Mouse (Mus musculus): ENCODE data around the gene Inha. TPM values are rescaled to one million over a fixed set of nuclear protein-coding genes. Genes with fewer than 3 reads are reported as not detected.
A peak's percentile ranks its signal among the peaks of the same experiment; 100 is the strongest.

The Inha gene
- polyA plus RNA-seq, 1 experiment, result 23.9 TPM

- DNase-seq (ENCODE audit: low spot score), result no peak
Observed at GRCm38 (mm10) chr1:75490785-75491551, 15.9 kb upstream of the Inha start.

DNA sequence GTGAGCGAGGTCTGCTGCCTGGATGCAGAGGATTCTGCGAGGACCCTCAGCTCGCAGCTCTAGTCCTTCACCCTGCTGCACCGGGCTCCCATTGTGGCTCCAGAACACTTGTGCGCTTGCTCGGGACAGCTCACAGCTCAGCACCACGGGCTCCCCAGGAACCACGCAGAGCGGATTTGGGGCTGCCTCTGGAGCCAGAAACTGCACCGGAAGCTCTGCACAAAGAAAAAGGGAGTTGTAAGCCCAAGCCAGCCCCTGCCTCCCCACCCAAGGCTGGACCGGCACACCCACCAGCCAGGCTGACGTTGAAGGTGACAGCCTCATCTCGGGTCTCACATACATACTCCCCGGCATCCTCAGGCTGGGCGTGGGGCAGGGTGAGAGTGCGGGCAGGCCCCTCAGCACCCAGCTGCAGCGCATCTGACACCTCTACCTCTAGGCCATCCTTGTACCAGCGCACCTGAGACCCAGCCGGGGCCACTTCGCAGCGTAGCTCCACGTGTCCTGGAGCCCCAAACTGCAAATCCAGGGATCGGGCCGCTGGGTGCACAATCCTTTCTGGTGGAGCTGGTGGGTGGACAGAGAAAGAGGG, 14.2 kb upstream of the Inha start:
- DNase-seq (ENCODE audit: low spot score), result no peak

DNA sequence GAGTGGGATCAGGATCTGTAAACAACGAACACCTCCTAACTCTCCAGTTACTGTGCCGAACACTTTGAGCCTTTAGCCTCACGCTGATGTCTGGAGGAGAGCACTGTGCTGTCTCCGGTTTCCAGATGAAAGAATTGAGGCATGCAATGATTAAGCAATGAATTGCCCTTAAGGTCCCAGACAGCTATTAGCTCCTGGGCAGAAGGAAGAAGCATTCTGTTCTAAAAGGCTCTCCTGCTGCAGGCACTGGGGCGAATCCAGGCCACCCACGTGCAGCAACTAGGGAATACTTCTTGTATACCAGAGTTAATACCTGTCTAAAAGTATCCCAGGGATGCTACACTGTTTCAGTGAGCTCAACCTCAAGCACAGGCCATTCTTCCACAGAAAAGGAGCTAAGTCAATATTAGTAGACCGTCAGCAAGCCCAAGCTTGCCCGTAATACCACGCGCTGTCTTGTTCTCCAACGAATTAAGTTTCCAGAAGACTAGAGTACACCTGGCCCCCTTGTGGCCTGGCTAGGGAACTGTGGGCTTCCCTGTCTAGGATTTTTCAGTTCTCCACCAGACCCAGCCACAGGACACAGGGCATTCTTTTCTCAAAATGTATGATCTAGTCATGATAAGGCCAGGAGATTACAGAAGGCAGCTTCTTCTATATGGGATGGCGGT, 11.9 kb upstream of the Inha start:
- DNase-seq (ENCODE audit: low spot score), result no peak

DNA sequence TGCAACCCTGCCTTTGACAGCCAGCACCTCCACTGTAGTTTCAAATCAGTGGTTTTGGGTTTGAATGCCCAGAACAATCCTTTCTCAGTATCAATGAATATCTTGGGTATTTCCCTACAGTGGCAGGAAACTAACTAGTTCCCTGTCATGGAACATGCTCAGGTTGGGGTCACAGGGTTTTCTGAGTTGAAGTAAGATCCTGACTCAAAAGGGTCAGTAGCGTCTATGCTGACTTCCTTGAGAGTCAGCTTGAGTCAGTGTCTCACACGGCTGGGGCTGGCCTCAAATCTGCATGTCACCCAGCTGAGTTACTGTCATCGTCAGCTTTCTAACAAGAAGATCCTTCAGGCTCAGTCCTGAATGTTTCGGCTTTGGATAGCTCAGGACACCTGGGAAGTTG, 8.0 kb upstream of the Inha start:
- no peak for DNase-seq (ENCODE audit: low spot score)

DNA sequence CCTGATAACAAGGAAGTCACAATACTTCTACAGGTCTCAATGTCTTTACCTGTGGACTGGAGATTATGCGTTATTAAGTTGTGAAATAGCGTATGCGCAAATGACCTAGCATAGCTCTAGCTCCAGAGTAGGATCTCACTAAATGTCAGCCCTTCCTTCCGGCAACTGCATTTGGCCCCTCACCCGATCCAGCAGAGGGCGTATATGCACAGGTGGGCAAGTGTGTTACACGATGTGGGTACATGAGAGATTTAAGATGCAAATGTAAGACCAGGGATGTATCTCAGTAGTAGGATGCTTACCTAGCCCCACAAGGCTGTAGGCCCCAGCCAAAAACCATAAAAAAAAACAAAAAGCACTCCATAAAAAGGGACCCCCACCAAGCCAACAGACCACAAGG, 7.4 kb upstream of the Inha start:
- DNase-seq (ENCODE audit: low spot score), result no peak

DNA sequence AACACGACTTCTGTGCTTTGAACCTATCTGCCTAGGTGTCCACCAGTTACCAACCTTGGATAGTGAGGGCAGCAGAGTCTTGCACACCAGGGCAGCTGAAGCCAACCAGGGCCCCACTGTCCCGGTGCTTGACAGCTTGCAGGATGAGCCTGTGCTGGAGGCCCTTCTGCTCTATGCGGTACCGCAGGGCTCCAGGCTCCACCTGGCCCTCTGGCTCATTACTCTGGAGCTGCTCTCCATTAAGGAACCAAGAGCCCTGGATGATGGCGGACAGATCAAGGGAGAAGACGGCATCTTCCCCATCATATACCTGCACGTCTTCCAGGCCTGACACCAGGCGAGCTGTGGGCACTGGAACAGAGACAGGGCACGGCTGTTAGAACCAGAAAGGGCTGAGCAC, 5.0 kb upstream of the Inha start:
- no peak for DNase-seq (ENCODE audit: low spot score)

DNA sequence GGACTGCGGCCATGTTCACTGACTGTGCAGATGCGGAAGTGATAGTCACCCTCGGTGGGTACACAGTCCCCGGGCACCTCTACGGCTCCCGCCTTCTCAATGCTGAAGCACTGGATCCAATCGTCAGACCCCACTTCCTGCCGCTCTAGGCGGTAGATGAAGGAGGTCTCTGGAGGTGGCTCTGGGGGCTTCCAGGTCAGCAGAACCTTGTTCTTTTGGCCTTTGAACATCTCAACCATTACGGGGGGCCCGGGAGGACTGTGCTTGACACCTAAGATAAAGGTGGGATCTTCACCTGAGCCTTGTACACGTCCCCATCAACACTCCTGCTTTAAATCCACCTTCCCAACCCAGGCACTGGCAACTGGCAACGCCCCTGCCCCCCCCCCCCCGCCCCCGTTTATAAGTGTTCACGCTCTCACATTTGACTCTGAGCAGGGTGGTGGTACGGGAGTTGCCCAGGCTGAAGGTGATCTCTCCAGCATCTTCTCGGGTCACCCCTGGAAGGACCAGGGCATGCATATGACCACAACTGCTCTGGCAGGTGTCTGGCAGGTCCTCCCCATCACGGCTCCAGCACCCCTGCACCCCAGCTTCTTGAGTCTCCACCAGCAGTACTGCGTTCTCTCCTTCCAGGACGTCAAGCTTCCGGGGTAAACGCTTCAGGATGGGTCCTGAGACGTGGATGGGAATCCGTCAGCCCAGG, 3.8 kb upstream of the Inha start:
- no peak for DNase-seq (ENCODE audit: low spot score)

GRCm38 (mm10) chr1:75503651-75503980, 3.3 kb upstream of the Inha start:
- DNase-seq (ENCODE audit: low spot score), result no peak

GRCm38 (mm10) chr1:75504256-75505045, 2.4 kb upstream of the Inha start:
- no peak for DNase-seq (ENCODE audit: low spot score)

DNA sequence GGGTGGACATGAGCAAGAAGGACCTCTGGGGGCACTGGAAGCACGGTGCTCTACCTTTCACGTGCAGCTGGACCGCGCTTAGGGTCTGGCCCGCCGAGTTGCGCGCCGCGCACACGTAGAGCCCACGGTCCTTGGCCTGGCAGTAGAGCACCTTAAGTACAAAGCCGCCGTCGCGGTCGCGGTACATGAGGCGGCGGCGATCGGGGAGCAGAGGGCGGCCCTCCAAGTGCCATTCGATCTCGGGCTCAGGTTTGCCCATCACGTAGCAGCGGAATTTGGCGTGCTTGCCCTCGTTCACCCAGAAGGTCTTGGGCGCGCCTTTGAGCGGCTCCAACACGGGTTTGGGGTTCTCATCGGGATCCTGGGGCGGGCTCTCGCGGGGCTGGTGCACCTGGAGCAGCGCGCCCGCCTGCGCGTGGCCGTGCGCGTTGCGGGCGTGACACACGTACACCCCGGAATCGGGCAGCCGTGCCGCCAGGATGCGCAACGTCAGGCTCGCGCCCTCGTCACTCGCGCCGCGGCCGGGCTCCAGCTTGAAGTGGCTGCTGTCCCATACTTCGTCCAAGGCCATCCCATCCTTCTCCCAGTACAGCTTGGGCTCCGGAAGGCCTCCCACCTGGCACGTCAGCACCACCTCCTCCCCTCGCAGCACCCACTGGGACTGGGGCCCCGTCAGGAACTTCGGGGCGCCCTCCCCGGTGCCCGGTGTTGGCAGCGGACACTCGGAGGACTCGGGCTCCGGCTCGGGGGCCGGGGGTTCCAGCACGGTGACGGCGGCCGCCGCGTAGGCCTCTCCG, 1.5 kb upstream of the Inha start:
- peak; percentile 53 for DNase-seq (ENCODE audit: low spot score)

DNA sequence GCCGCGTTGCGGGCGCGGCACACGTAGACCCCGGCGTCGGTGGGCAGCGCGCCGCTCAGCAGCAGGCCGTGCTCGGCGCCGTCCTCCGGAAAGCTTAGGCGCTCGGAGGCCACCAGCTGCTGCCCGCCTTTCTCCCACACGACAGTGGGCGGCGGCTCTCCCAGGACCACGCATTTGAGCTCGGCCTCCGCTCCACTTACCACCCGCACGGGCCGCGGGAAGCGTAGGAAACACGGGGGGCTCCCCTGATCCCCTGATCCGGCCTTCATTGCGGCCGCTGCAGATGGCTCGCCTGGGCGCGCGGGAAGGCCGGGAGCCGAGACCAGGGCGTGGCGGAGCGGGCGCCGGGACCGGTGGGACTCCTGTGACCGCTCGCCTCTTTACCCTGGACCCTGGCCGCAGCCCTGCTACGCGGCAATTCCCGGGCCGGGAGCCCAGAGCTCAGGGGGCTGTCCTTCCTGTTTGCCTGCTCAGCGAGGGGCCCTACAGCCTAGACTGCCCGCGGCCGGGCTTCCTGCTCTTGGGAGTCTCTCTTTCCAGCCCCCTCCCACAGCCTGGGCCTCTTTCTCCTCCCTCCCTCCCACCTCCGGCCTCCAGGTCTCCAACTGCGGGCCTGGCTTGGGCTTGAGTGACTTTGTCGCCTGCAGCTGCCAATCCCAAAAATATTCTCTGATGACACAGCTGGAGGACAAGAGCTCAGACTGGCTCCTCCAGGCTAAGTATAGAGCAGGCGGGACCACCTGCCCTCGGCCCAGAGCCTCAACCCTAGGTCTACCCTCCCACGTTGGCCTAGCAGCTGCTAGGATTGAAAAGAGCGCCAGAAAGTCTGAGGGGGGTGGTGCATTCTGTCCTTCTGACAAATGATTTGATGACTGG, 683 bp upstream of the Inha start, which contains the start of gene Obsl1:
Gene Obsl1, minus strand, starts transcription at position 497 of the 876 bp plus-strand sequence.
- no peak for DNase-seq (ENCODE audit: low spot score)

DNA sequence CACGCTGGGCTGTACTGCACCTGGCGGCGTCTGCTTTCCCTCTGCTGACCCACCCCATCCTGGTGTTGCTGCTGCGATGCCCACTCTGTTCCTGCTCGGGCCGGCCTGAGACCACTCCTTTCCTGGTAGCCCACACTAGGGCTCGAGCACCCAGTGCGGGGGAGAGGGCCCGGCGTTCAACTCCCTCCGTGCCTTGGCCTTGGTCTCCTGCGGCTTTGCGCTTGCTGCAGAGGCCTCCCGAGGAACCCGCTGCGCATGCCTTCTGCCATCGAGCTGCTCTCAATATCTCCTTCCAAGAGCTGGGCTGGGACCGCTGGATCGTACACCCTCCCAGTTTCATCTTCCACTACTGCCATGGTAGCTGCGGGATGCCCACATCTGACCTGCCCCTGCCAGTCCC, 2.7 kb downstream of the Inha start:
- no peak for DNase-seq (ENCODE audit: low spot score)

DNA sequence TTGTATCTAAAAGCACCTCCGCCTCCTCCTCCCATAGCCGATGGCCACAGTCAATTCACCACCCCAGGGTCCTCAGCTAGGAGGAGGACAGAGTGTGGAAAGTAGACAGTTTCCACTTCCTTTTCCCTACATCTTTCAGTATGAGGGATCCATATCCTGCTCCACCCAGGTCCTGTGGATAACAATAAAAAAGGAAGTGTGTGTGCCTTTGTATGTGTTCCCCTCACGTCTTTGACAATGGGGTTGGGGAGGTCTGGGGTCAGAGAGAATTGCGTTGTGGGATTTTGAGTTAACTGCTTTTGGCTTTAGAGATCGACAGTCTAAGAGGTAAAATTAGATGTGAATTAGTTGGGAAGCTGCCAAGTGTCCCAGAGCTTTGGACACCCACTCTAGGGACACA, 3.3 kb downstream of the Inha start:
- DNase-seq (ENCODE audit: low spot score), result no peak

DNA sequence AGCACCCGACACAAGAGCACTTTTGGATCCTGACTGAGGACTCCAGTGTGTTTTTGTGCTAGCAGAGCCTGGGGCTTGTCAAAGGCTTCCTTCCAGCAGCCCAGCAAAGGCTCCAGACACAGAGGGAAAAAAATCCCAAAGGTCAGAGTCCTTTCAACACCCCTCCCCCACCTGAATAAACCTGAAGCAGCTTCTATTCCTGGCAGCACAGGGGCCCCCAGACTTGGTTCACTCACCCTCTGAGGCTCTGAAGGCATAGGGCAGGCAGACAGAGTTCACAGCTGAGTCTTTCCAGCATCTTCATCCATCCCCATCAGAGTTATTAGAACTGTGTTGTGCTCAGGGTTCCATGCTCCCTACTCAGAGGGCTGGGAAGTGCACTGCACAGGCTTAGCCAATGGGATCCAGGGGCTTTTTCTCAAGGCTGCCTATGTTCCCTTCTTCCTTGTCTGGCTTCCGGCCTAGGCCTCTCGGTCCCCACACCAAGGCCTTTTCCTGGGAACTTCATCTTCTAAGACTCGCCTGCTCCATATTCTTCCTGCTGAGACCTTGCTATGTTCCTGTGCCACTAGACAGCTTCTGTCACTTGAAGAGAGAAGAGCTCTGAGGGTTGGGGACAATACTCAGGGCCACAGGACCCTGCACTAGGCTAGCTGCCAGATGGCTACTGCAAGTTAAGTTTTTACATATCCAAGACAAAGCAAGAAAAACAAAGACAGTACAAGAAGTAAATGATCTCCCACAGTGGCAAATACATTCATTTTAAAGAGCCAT, 4.7 kb downstream of the Inha start:
- no peak for DNase-seq (ENCODE audit: low spot score)

DNA sequence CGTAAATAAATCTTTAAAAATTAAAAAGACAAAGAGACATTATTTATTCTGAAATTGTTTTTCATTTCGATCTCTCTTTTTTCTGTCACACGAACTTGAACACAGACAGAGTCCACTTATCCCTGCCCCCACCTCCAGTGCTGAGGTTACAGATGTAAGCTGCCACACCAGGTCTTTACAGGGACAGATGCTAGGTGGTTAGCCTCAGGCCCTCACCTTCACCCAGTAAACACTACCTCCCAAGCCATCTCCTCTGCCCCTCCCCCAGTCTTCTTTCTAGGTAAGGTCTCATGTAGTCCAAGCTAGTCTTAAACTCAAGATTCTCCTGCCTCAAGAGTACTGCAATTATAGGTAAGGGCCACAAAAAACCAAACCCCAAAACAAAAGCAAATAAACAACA, 5.7 kb downstream of the Inha start:
- DNase-seq (ENCODE audit: low spot score), result no peak

GRCm38 (mm10) chr1:75516703-75517380, 10.0 kb downstream of the Inha start:
- no peak for DNase-seq (ENCODE audit: low spot score)

DNA sequence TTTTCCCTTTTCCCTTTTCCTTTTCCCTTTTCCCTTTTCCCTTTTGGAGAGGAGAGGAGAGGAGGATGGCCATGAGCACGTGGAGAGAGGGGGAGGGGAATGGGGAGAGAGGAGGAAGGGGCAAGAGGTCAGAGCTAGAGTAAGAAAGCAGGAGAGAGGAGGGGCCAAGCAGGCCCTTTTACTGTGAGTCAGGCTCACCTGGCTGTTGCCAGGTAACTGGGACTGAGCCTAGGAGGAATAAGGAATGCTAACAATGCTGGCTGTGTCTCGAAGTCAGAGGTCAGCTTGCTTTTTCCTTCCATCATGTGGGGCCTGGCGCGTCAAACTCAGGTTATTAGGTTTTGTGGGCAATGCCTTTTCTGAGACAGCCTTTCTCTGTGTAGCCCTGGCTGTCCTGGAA, 11.1 kb downstream of the Inha start:
- no peak for DNase-seq (ENCODE audit: low spot score)

GRCm38 (mm10) chr1:75518427-75518826, 11.6 kb downstream of the Inha start:
- no peak for DNase-seq (ENCODE audit: low spot score)

DNA sequence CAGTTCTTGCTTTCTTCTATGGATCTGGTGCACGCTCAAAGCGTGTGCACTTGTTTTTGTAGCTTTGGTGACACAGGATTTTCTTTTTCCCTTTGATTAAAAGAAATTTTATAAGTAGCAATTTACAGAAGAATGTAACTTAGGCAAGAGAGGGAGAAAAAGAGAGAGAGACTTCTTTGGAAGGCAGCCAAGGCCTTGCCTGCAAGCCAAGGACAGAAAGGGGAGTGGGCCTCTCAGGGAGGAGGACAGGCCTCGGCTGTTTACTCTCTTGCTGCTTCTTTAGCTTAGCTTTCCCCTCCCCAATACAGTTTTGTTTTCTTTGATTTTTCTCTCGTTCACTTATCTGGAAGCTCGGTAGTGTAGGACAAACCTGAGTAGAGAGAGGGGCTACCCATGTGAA, 12.7 kb downstream of the Inha start:
- DNase-seq (ENCODE audit: low spot score), result no peak
